Comparison of ENCODE assay signal across 8 mouse cellular contexts in genomic region chr11:116019976-116020411, GRCm38 (mm10). TPM values are rescaled to one million over a fixed set of nuclear protein-coding genes. Genes with fewer than 3 reads are reported as not detected.
DNase-seq lines count a peak whose midpoint lies in the region; ATAC-seq and TF ChIP-seq lines count a peak whose summit lies in the region.

No protein-coding gene starts in this region.

- WGBS in heart, embryonic 15.5 days, result 76% methylated on average over 2 of the region's 2 CpGs
- WGBS in heart, embryonic 12.5 days, result 67% methylated on average over 2 of the region's 2 CpGs
- 69% methylated on average over 2 of the region's 2 CpGs for WGBS in hindbrain, postnatal 0 days
- 69% methylated on average over 2 of the region's 2 CpGs for WGBS in forebrain, embryonic 10.5 days
- 61% methylated on average over 2 of the region's 2 CpGs for WGBS in forebrain, embryonic 11.5 days

- peaks cover 13% of the 10 kb centered on the region for H3K36me3 ChIP-seq in heart, embryonic 15.5 days
- peaks cover 18% of the 10 kb centered on the region for H3K36me3 ChIP-seq in heart, embryonic 12.5 days
- H3K36me3 ChIP-seq in hindbrain, postnatal 0 days (ENCODE audit: insufficient read depth, low read length), result peaks cover 9% of the 10 kb centered on the region
- H3K36me3 ChIP-seq in forebrain, embryonic 10.5 days (replicated peaks), result peaks cover 30% of the 10 kb centered on the region
- H3K36me3 ChIP-seq in forebrain, embryonic 11.5 days (ENCODE audit: control insufficient read depth, insufficient read depth, low read length), result no peaks in the 10 kb centered on the region; the same call in 1 of the 2 replicates

- no peak for ATAC-seq in heart, embryonic 15.5 days (replicated peaks; ENCODE audit: insufficient number of reproducible peaks, insufficient read depth, low FRiP score, low read depth)
- no peak for ATAC-seq in heart, embryonic 12.5 days (ENCODE audit: insufficient number of reproducible peaks, low FRiP score)
- no peak for ATAC-seq in hindbrain, postnatal 0 days
- no peak for ATAC-seq in forebrain, embryonic 11.5 days (replicated peaks; ENCODE audit: low FRiP score)

- peak; percentile 75 for DNase-seq in testis, postnatal 10 days (ENCODE audit: low spot score)
- no peak for DNase-seq in testis, postnatal 14 days (ENCODE audit: low spot score)
- no peak for DNase-seq in hindbrain, postnatal 0 days (ENCODE audit: low spot score)
- DNase-seq in forebrain, embryonic 10.5 days (ENCODE audit: extremely low spot score, low spot score), result no peak
- DNase-seq in adrenal gland, adult 8-10 months, result no peak
- no peak for DNase-seq in forebrain, embryonic 11.5 days (ENCODE audit: low spot score)

- H3K27ac ChIP-seq in heart, embryonic 15.5 days, result peak overlapping the region; percentile 27; the same call in 1 of the 2 replicates
- H3K27ac ChIP-seq in heart, embryonic 12.5 days (ENCODE audit: poor library complexity, severe bottlenecking), result no peak overlapping the region
- peak overlapping the region; percentile 38; the same call in 1 of the 2 replicates for H3K27ac ChIP-seq in hindbrain, postnatal 0 days
- H3K27ac ChIP-seq in forebrain, embryonic 10.5 days, result no peak overlapping the region
- H3K27ac ChIP-seq in forebrain, embryonic 11.5 days (ENCODE audit: low read depth, low read length), result no peak overlapping the region

- H3K4me2 ChIP-seq in heart, embryonic 15.5 days, result no peak overlapping the region
- H3K4me2 ChIP-seq in heart, embryonic 12.5 days, result no peak overlapping the region
- H3K4me2 ChIP-seq in hindbrain, postnatal 0 days (ENCODE audit: low read depth, low read length), result no peak overlapping the region
- no peak overlapping the region for H3K4me2 ChIP-seq in forebrain, embryonic 11.5 days (ENCODE audit: low read depth, low read length, severe bottlenecking)

- H3K9me3 ChIP-seq in heart, embryonic 15.5 days (replicated peaks), result no peaks in the 10 kb centered on the region
- no peaks in the 10 kb centered on the region for H3K9me3 ChIP-seq in heart, embryonic 12.5 days (replicated peaks)
- H3K9me3 ChIP-seq in hindbrain, postnatal 0 days (ENCODE audit: low read length), result no peaks in the 10 kb centered on the region
- no peaks in the 10 kb centered on the region for H3K9me3 ChIP-seq in forebrain, embryonic 10.5 days
- H3K9me3 ChIP-seq in forebrain, embryonic 11.5 days (ENCODE audit: control insufficient read depth, low read length), result no peaks in the 10 kb centered on the region

- H3K4me3 ChIP-seq in heart, embryonic 15.5 days, result no peak overlapping the region
- H3K4me3 ChIP-seq in heart, embryonic 12.5 days, result no peak overlapping the region
- no peak overlapping the region for H3K4me3 ChIP-seq in hindbrain, postnatal 0 days (ENCODE audit: low read length)
- H3K4me3 ChIP-seq in forebrain, embryonic 10.5 days, result no peak overlapping the region
- H3K4me3 ChIP-seq in forebrain, embryonic 11.5 days (ENCODE audit: low read depth, low read length), result no peak overlapping the region

- H3K9ac ChIP-seq in heart, embryonic 15.5 days, result no peak overlapping the region
- no peak overlapping the region for H3K9ac ChIP-seq in heart, embryonic 12.5 days
- H3K9ac ChIP-seq in hindbrain, postnatal 0 days (replicated peaks; ENCODE audit: low read length), result no peak overlapping the region
- H3K9ac ChIP-seq in forebrain, embryonic 11.5 days (ENCODE audit: low read length), result no peak overlapping the region

- H3K27me3 ChIP-seq in heart, embryonic 15.5 days, result no peaks in the 10 kb centered on the region
- no peaks in the 10 kb centered on the region for H3K27me3 ChIP-seq in heart, embryonic 12.5 days (replicated peaks)
- H3K27me3 ChIP-seq in hindbrain, postnatal 0 days (ENCODE audit: insufficient read depth, low read length), result no peaks in the 10 kb centered on the region
- H3K27me3 ChIP-seq in forebrain, embryonic 10.5 days (ENCODE audit: poor library complexity, severe bottlenecking), result no peaks in the 10 kb centered on the region
- H3K27me3 ChIP-seq in forebrain, embryonic 11.5 days (ENCODE audit: control insufficient read depth, insufficient read depth, low read length), result no peaks in the 10 kb centered on the region

- TF ChIP-seq CTCF in hindbrain, postnatal 0 days (IDR thresholded peaks at IDR 0.05; ENCODE audit: low read depth), result no peak

- H3K4me1 ChIP-seq in heart, embryonic 15.5 days (replicated peaks), result peaks cover 12% of the 10 kb centered on the region
- no peaks in the 10 kb centered on the region for H3K4me1 ChIP-seq in heart, embryonic 12.5 days (replicated peaks)
- 0 out of 2 replicates have a peak, but pooled peaks cover 7% of the 10 kb centered on the region for H3K4me1 ChIP-seq in hindbrain, postnatal 0 days (ENCODE audit: insufficient read depth, low read length)
- H3K4me1 ChIP-seq in forebrain, embryonic 10.5 days, result peaks cover 20% of the 10 kb centered on the region
- H3K4me1 ChIP-seq in forebrain, embryonic 11.5 days (replicated peaks; ENCODE audit: control insufficient read depth, insufficient read depth, low read length), result peaks cover 2% of the 10 kb centered on the region; the same call in 1 of the 2 replicates

RNA-seq across cellular contexts. Expression of gene Galk1, which starts 7.5 kb away (rescaled TPM):
- 120 and 147 TPM in 2 replicates for polyA plus RNA-seq in heart, embryonic 15.5 days (2015; fragmentation: Nextera tagmentation; extraction: Ambion mirVana)
- 151 and 152 TPM in 2 replicates for polyA plus RNA-seq in heart, embryonic 12.5 days (2016; fragmentation: Nextera tagmentation; extraction: Ambion mirVana)
- 51.5 and 52.3 TPM in 2 replicates for total RNA-seq in hindbrain, postnatal 0 days (2014; rRNA removed)
- polyA plus RNA-seq in hindbrain, postnatal 0 days (2015; fragmentation: Nextera tagmentation; extraction: Ambion mirVana), result 60.3 and 61.7 TPM in 2 replicates
- 223 and 224 TPM in 2 replicates for polyA plus RNA-seq in forebrain, embryonic 10.5 days (2016; fragmentation: Nextera tagmentation; extraction: Ambion mirVana)
- 10 to 100 TPM; 37.3 to 55.6 (median 46.4) TPM for total RNA-seq in adrenal gland, adult 8-10 months (2022)
- 142 and 151 TPM in 2 replicates for polyA plus RNA-seq in forebrain, embryonic 11.5 days (2014; fragmentation: Nextera tagmentation; extraction: Ambion mirVana)

RNA-seq across cellular contexts. Expression of gene H3f3b, which starts 7.8 kb away (rescaled TPM):
- polyA plus RNA-seq in heart, embryonic 15.5 days (2015; fragmentation: Nextera tagmentation; extraction: Ambion mirVana), result 648 and 727 TPM in 2 replicates
- 742 and 759 TPM in 2 replicates for polyA plus RNA-seq in heart, embryonic 12.5 days (2016; fragmentation: Nextera tagmentation; extraction: Ambion mirVana)
- 603 and 627 TPM in 2 replicates for total RNA-seq in hindbrain, postnatal 0 days (2014; rRNA removed)
- polyA plus RNA-seq in hindbrain, postnatal 0 days (2015; fragmentation: Nextera tagmentation; extraction: Ambion mirVana), result 2,179 and 2,253 TPM in 2 replicates
- 1,610 and 1,612 TPM in 2 replicates for polyA plus RNA-seq in forebrain, embryonic 10.5 days (2016; fragmentation: Nextera tagmentation; extraction: Ambion mirVana)
- total RNA-seq in adrenal gland, adult 8-10 months (2022), result 100 to 1,000 TPM; 302 to 413 (median 377) TPM
- 1,836 and 1,931 TPM in 2 replicates for polyA plus RNA-seq in forebrain, embryonic 11.5 days (2014; fragmentation: Nextera tagmentation; extraction: Ambion mirVana)

RNA-seq across cellular contexts. Expression of gene Unk, which starts 10.1 kb away (rescaled TPM):
- polyA plus RNA-seq in heart, embryonic 15.5 days (2015; fragmentation: Nextera tagmentation; extraction: Ambion mirVana), result 19.5 and 27.3 TPM in 2 replicates
- polyA plus RNA-seq in heart, embryonic 12.5 days (2016; fragmentation: Nextera tagmentation; extraction: Ambion mirVana), result 31.8 and 32.3 TPM in 2 replicates
- 47.1 and 50.2 TPM in 2 replicates for total RNA-seq in hindbrain, postnatal 0 days (2014; rRNA removed)
- 22.8 and 24.5 TPM in 2 replicates for polyA plus RNA-seq in hindbrain, postnatal 0 days (2015; fragmentation: Nextera tagmentation; extraction: Ambion mirVana)
- 48.4 and 48.9 TPM in 2 replicates for polyA plus RNA-seq in forebrain, embryonic 10.5 days (2016; fragmentation: Nextera tagmentation; extraction: Ambion mirVana)
- 10 to 100 TPM; 19.7 to 45.2 (median 29.6) TPM for total RNA-seq in adrenal gland, adult 8-10 months (2022)
- 40.7 and 48.5 TPM in 2 replicates for polyA plus RNA-seq in forebrain, embryonic 11.5 days (2014; fragmentation: Nextera tagmentation; extraction: Ambion mirVana)

RNA-seq across cellular contexts. Expression of gene Itgb4, which starts 45.5 kb away (rescaled TPM):
- 1.2 and 3.9 TPM in 2 replicates for polyA plus RNA-seq in heart, embryonic 15.5 days (2015; fragmentation: Nextera tagmentation; extraction: Ambion mirVana)
- 2.0 and 2.7 TPM in 2 replicates for polyA plus RNA-seq in heart, embryonic 12.5 days (2016; fragmentation: Nextera tagmentation; extraction: Ambion mirVana)
- 1.7 and 3.1 TPM in 2 replicates for total RNA-seq in hindbrain, postnatal 0 days (2014; rRNA removed)
- 2.2 and 2.8 TPM in 2 replicates for polyA plus RNA-seq in hindbrain, postnatal 0 days (2015; fragmentation: Nextera tagmentation; extraction: Ambion mirVana)
- polyA plus RNA-seq in forebrain, embryonic 10.5 days (2016; fragmentation: Nextera tagmentation; extraction: Ambion mirVana), result 0.47 and 0.63 TPM in 2 replicates
- total RNA-seq in adrenal gland, adult 8-10 months (2022), result 1 to 10 TPM; 3.5 to 5.1 (median 3.9) TPM
- 0.57 and 0.72 TPM in 2 replicates for polyA plus RNA-seq in forebrain, embryonic 11.5 days (2014; fragmentation: Nextera tagmentation; extraction: Ambion mirVana)

RNA-seq across cellular contexts. Expression of gene Unc13d, which starts 57.8 kb away (rescaled TPM):
- 1.0 and 3.9 TPM in 2 replicates for polyA plus RNA-seq in heart, embryonic 15.5 days (2015; fragmentation: Nextera tagmentation; extraction: Ambion mirVana)
- 2.2 and 2.5 TPM in 2 replicates for polyA plus RNA-seq in heart, embryonic 12.5 days (2016; fragmentation: Nextera tagmentation; extraction: Ambion mirVana)
- total RNA-seq in hindbrain, postnatal 0 days (2014; rRNA removed), result 0.65 and 1.3 TPM in 2 replicates
- polyA plus RNA-seq in hindbrain, postnatal 0 days (2015; fragmentation: Nextera tagmentation; extraction: Ambion mirVana), result 0.65 and 0.96 TPM in 2 replicates
- 3.7 and 3.8 TPM in 2 replicates for polyA plus RNA-seq in forebrain, embryonic 10.5 days (2016; fragmentation: Nextera tagmentation; extraction: Ambion mirVana)
- total RNA-seq in adrenal gland, adult 8-10 months (2022), result 1 to 10 TPM in 3 of 4 experiments, under 1 TPM in 1; 0.75 to 1.6 (median 1.4) TPM
- polyA plus RNA-seq in forebrain, embryonic 11.5 days (2014; fragmentation: Nextera tagmentation; extraction: Ambion mirVana), result 1.6 and 2.2 TPM in 2 replicates

Comparison
In these comparisons a context has a peak if more than half of its experiments do, and no peak if none do; other contexts are left out.
1. H3K27ac ChIP-seq: peak in heart, embryonic 15.5 days (single experiment) and hindbrain, postnatal 0 days (single experiment); none in heart, embryonic 12.5 days (single experiment), forebrain, embryonic 10.5 days (single experiment) and forebrain, embryonic 11.5 days (single experiment).